Mouse (Mus musculus): ENCODE data around the gene Tex26. TPM values are rescaled to one million over a fixed set of nuclear protein-coding genes. Genes with fewer than 3 reads are reported as not detected.
A peak's percentile ranks its signal among the peaks of the same experiment; 100 is the strongest.

The Tex26 gene
- polyA plus RNA-seq, 1 experiment from 2014 or later = 0.62 TPM

- Histone ChIP-seq H3K4me2 (ENCODE audit: low read depth, low read length) (no peak overlapping the region), H3K9ac (replicated peaks; ENCODE audit: low read depth, low read length) (no peak overlapping the region), H3K27ac (ENCODE audit: low read depth, low read length) (no peak overlapping the region), H3K27me3 (ENCODE audit: control insufficient read depth, insufficient read depth, low read length) (no peaks in the 10 kb centered on the region), H3K4me3 (ENCODE audit: low read depth, low read length) (no peak overlapping the region), H3K36me3 (ENCODE audit: control insufficient read depth, insufficient read depth, low read length) (no peaks in the 10 kb centered on the region), H3K9me3 (ENCODE audit: control insufficient read depth, low read length) (no peaks in the 10 kb centered on the region), H3K4me1 (ENCODE audit: control insufficient read depth, insufficient read depth, low read length) (peaks cover 6% of the 10 kb centered on the region; the same call in 1 of the 2 replicates)
- WGBS = 89% methylated on average over 20 of the region's 20 CpGs
- ATAC-seq (ENCODE audit: low read depth) = no peak
Observed at GRCm38 (mm10) chr5:149508094-149509029, 68.9 kb downstream of the Tex26 start.

- peaks cover 13% of the 10 kb centered on the region; the same call in 1 of the 2 replicates for H3K4me1 ChIP-seq (ENCODE audit: control insufficient read depth, insufficient read depth, low read length)
- H3K4me2 ChIP-seq (ENCODE audit: low read depth, low read length) = no peak overlapping the region
- H3K4me3 ChIP-seq (ENCODE audit: low read depth, low read length) = no peak overlapping the region
- ATAC-seq (ENCODE audit: low read depth) = peak; percentile 29; the same call in 1 of the 2 replicates
- peak overlapping the region; percentile 61; the same call in 1 of the 2 replicates for H3K27ac ChIP-seq (ENCODE audit: low read depth, low read length)
- no peaks in the 10 kb centered on the region for H3K27me3 ChIP-seq (ENCODE audit: control insufficient read depth, insufficient read depth, low read length)
- H3K36me3 ChIP-seq (ENCODE audit: control insufficient read depth, insufficient read depth, low read length) = no peaks in the 10 kb centered on the region
- H3K9me3 ChIP-seq (ENCODE audit: control insufficient read depth, low read length) = no peaks in the 10 kb centered on the region
- WGBS = 27% methylated on average over 13 of the region's 13 CpGs
- H3K9ac ChIP-seq (replicated peaks; ENCODE audit: low read depth, low read length) = no peak overlapping the region
Observed at GRCm38 (mm10) chr5:149510323-149510722, 70.9 kb downstream of the Tex26 start.

- H3K27me3 ChIP-seq (ENCODE audit: control insufficient read depth, insufficient read depth, low read length) = no peaks in the 10 kb centered on the region
- no peak overlapping the region for H3K27ac ChIP-seq (ENCODE audit: low read depth, low read length)
- ATAC-seq (ENCODE audit: low read depth) = no peak; the same call in 1 of the 2 replicates
- WGBS = 7% methylated on average over 3 of the region's 3 CpGs
- H3K9ac ChIP-seq (replicated peaks; ENCODE audit: low read depth, low read length) = no peak overlapping the region
- H3K4me3 ChIP-seq (ENCODE audit: low read depth, low read length) = no peak overlapping the region
- H3K4me1 ChIP-seq (ENCODE audit: control insufficient read depth, insufficient read depth, low read length) = peaks cover 13% of the 10 kb centered on the region; the same call in 1 of the 2 replicates
- no peaks in the 10 kb centered on the region for H3K9me3 ChIP-seq (ENCODE audit: control insufficient read depth, low read length)
- no peak overlapping the region for H3K4me2 ChIP-seq (ENCODE audit: low read depth, low read length)
- H3K36me3 ChIP-seq (ENCODE audit: control insufficient read depth, insufficient read depth, low read length) = no peaks in the 10 kb centered on the region
Observed at GRCm38 (mm10) chr5:149512695-149513094, 73.2 kb downstream of the Tex26 start.

GRCm38 (mm10) chr5:149513438-149514086, 74.1 kb downstream of the Tex26 start:
- no peaks in the 10 kb centered on the region for H3K36me3 ChIP-seq (ENCODE audit: control insufficient read depth, insufficient read depth, low read length)
- no peaks in the 10 kb centered on the region for H3K9me3 ChIP-seq (ENCODE audit: control insufficient read depth, low read length)
- H3K4me2 ChIP-seq (ENCODE audit: low read depth, low read length) = 0 out of 2 replicates have a peak overlapping the region, but pooled peaks have one; percentile 14
- peak overlapping the region; percentile 39; the same call in 1 of the 2 replicates for H3K27ac ChIP-seq (ENCODE audit: low read depth, low read length)
- WGBS = 21% methylated on average over 9 of the region's 9 CpGs
- no peaks in the 10 kb centered on the region for H3K27me3 ChIP-seq (ENCODE audit: control insufficient read depth, insufficient read depth, low read length)
- no peak overlapping the region for H3K4me3 ChIP-seq (ENCODE audit: low read depth, low read length)
- ATAC-seq (ENCODE audit: low read depth) = no peak
- H3K4me1 ChIP-seq (ENCODE audit: control insufficient read depth, insufficient read depth, low read length) = peaks cover 13% of the 10 kb centered on the region; the same call in 1 of the 2 replicates
- H3K9ac ChIP-seq (replicated peaks; ENCODE audit: low read depth, low read length) = no peak overlapping the region

GRCm38 (mm10) chr5:149514087-149514671, 74.7 kb downstream of the Tex26 start:
- ATAC-seq (ENCODE audit: low read depth) = peak; percentile 50; the same call in 1 of the 2 replicates
- whole genome bisulfite sequencing = 15% methylated on average over 14 of the region's 14 CpGs
- Histone ChIP-seq H3K36me3 (ENCODE audit: control insufficient read depth, insufficient read depth, low read length) (no peaks in the 10 kb centered on the region), H3K9me3 (ENCODE audit: control insufficient read depth, low read length) (no peaks in the 10 kb centered on the region), H3K4me3 (ENCODE audit: low read depth, low read length) (no peak overlapping the region), H3K9ac (replicated peaks; ENCODE audit: low read depth, low read length) (no peak overlapping the region), H3K27ac (ENCODE audit: low read depth, low read length) (peak overlapping the region; percentile 52; the same call in 1 of the 2 replicates), H3K4me1 (ENCODE audit: control insufficient read depth, insufficient read depth, low read length) (peaks cover 13% of the 10 kb centered on the region; the same call in 1 of the 2 replicates), H3K4me2 (ENCODE audit: low read depth, low read length) (peak overlapping the region; percentile 14; the same call in 1 of the 2 replicates), H3K27me3 (ENCODE audit: control insufficient read depth, insufficient read depth, low read length) (no peaks in the 10 kb centered on the region)

GRCm38 (mm10) chr5:149514890-149515289, 75.4 kb downstream of the Tex26 start:
- H3K27me3 ChIP-seq (ENCODE audit: control insufficient read depth, insufficient read depth, low read length) = no peaks in the 10 kb centered on the region
- H3K4me1 ChIP-seq (ENCODE audit: control insufficient read depth, insufficient read depth, low read length) = peaks cover 13% of the 10 kb centered on the region; the same call in 1 of the 2 replicates
- no peaks in the 10 kb centered on the region for H3K36me3 ChIP-seq (ENCODE audit: control insufficient read depth, insufficient read depth, low read length)
- H3K4me3 ChIP-seq (ENCODE audit: low read depth, low read length) = no peak overlapping the region
- no peak overlapping the region for H3K9ac ChIP-seq (replicated peaks; ENCODE audit: low read depth, low read length)
- WGBS = 52% methylated on average over 3 of the region's 3 CpGs
- no peak overlapping the region for H3K4me2 ChIP-seq (ENCODE audit: low read depth, low read length)
- ATAC-seq (ENCODE audit: low read depth) = no peak
- H3K9me3 ChIP-seq (ENCODE audit: control insufficient read depth, low read length) = no peaks in the 10 kb centered on the region
- H3K27ac ChIP-seq (ENCODE audit: low read depth, low read length) = peak overlapping the region; percentile 2; the same call in 1 of the 2 replicates

GRCm38 (mm10) chr5:149517116-149517515, 77.7 kb downstream of the Tex26 start:
- H3K4me3 ChIP-seq (ENCODE audit: low read depth, low read length) = no peak overlapping the region
- H3K9ac ChIP-seq (replicated peaks; ENCODE audit: low read depth, low read length) = no peak overlapping the region
- WGBS = 58% methylated on average over 6 of the region's 6 CpGs
- peaks cover 13% of the 10 kb centered on the region; the same call in 1 of the 2 replicates for H3K4me1 ChIP-seq (ENCODE audit: control insufficient read depth, insufficient read depth, low read length)
- no peak overlapping the region for H3K27ac ChIP-seq (ENCODE audit: low read depth, low read length)
- H3K36me3 ChIP-seq (ENCODE audit: control insufficient read depth, insufficient read depth, low read length) = no peaks in the 10 kb centered on the region
- H3K27me3 ChIP-seq (ENCODE audit: control insufficient read depth, insufficient read depth, low read length) = no peaks in the 10 kb centered on the region
- H3K9me3 ChIP-seq (ENCODE audit: control insufficient read depth, low read length) = no peaks in the 10 kb centered on the region
- H3K4me2 ChIP-seq (ENCODE audit: low read depth, low read length) = no peak overlapping the region
- no peak for ATAC-seq (ENCODE audit: low read depth)
